Mouse (Mus musculus) heart, embryonic 14.5 days (tissue): ENCODE results near the gene Cirbp. TPM values are rescaled to one million over a fixed set of nuclear protein-coding genes. Genes with fewer than 3 reads are reported as not detected.

Experiments
- ATAC-seq: fragments of 200-750 bp; cut with Nextera tagmentation; 2 replicates; pipeline ENCODE4 v1.8.0; 2017; ENCODE audit warnings: low read depth, moderate TSS enrichment; ENCODE audit not compliant: insufficient number of reproducible peaks, insufficient read depth, low FRiP score
- H3K27ac ChIP-seq, 2 experiments: fragments of 200-500 bp in 1 of 2; fragments of 300-500 bp in 1 of 2; sonication (generic) in 1 of 2; replicated peaks in 1 of 2; 2 replicates each; pipeline ENCODE4 v1.5.1; 2012 to 2014; ENCODE audit warnings: low read depth in 2 of 2, low read length in 2 of 2, control low read depth in 1 of 2, mild to moderate bottlenecking in 1 of 2, mixed read lengths in 1 of 2; ENCODE audit not compliant: control insufficient read depth in 1 of 2, insufficient read depth in 1 of 2
- H3K27me3 ChIP-seq: fragments of 300-500 bp; sonication (generic); 2 replicates; pipeline ENCODE4 v1.6.1; 2014; ENCODE audit warnings: mild to moderate bottlenecking, low read length, control low read depth; ENCODE audit not compliant: control insufficient read depth, insufficient read depth
- H3K36me3 ChIP-seq: fragments of 300-500 bp; sonication (generic); 2 replicates; pipeline ENCODE4 v1.6.1; 2014; ENCODE audit warnings: mild to moderate bottlenecking, control low read depth, low read length, mixed read lengths; ENCODE audit not compliant: control insufficient read depth, insufficient read depth
- H3K4me1 ChIP-seq, 2 experiments: fragments of 200-500 bp in 1 of 2; fragments of 300-500 bp in 1 of 2; sonication (generic) in 1 of 2; 2 replicates each; pipeline ENCODE4 v1.6.1; 2012 to 2014; ENCODE audit warnings: low read length in 2 of 2, control low read depth in 1 of 2, mixed read lengths in 1 of 2; ENCODE audit not compliant: control insufficient read depth in 2 of 2, insufficient read depth in 2 of 2
- H3K4me2 ChIP-seq: fragments of 300-500 bp; sonication (generic); 2 replicates; pipeline ENCODE4 v1.6.1; 2014; ENCODE audit warnings: mild to moderate bottlenecking, low read length
- H3K4me3 ChIP-seq, 2 experiments: fragments of 200-500 bp in 1 of 2; fragments of 300-500 bp in 1 of 2; sonication (generic) in 1 of 2; 2 replicates each; pipeline ENCODE4 v1.5.1; 2012 to 2014; ENCODE audit warnings: low read length in 2 of 2, mild to moderate bottlenecking in 2 of 2, control low read depth in 1 of 2, low read depth in 1 of 2, moderate library complexity in 1 of 2; ENCODE audit not compliant: control insufficient read depth in 1 of 2, insufficient read depth in 1 of 2
- H3K9ac ChIP-seq: fragments of 300-500 bp; sonication (generic); 2 replicates; pipeline ENCODE4 v1.6.1; 2014; ENCODE audit warnings: mild to moderate bottlenecking, low read length
- H3K9me3 ChIP-seq: fragments of 300-500 bp; sonication (generic); 2 replicates; pipeline ENCODE4 v1.6.1; 2016; ENCODE audit warnings: low read length, control low read depth; ENCODE audit not compliant: control insufficient read depth
- WGBS: fragments of 180-500 bp; shearing (Covaris S2); extraction: QIAGEN DNeasy Blood & Tissue Kit; methylation state at CpG from one replicate; pipeline ENCODE4 v1.1.7; 2014; 5-methylcytosine and 5-hydroxymethylcytosine counted together
- polyA plus RNA-seq: library from polyadenylated mRNA; unstranded; fragments of >200 nt; fragmentation: Nextera tagmentation; extraction: Ambion mirVana; gene quantifications from 2 replicates; pipeline ENCODE4 v1.2.1, GENCODE M21; 2014

Cirbp gene
- polyA plus RNA-seq, 1 experiment from 2014 or later = 79.4 TPM

GRCm38 (mm10) chr10:80142530-80142925, 23.3 kb upstream of the Cirbp start:
- H3K4me3 ChIP-seq = peak overlapping the region; percentile 56 to 69
- peak overlapping the region; percentile 67 to 82 for H3K27ac ChIP-seq
- WGBS = 2% methylated on average over 15 of the region's 15 CpGs
- H3K27me3 ChIP-seq = peaks cover 8% of the 10 kb centered on the region
- ATAC-seq = no peak
- peaks cover 40% of the 10 kb centered on the region for H3K36me3 ChIP-seq
- peak overlapping the region; percentile 96 for H3K4me2 ChIP-seq
- peak overlapping the region; percentile 96 for H3K9ac ChIP-seq
- no peaks in the 10 kb centered on the region for H3K9me3 ChIP-seq
- H3K4me1 ChIP-seq = peaks cover 23 to 56% of the 10 kb centered on the region in 2 experiments

GRCm38 (mm10) chr10:80143664-80144063, 22.1 kb upstream of the Cirbp start:
- H3K4me2 ChIP-seq = peak overlapping the region; percentile 96; the same call in 1 of the 2 replicates
- H3K27me3 ChIP-seq = no peaks in the 10 kb centered on the region
- WGBS = 94% methylated on average over 7 of the region's 7 CpGs
- peaks cover 40% of the 10 kb centered on the region for H3K36me3 ChIP-seq
- peaks cover 19 to 49% of the 10 kb centered on the region in 2 experiments for H3K4me1 ChIP-seq
- H3K9ac ChIP-seq = no peak overlapping the region
- ATAC-seq = no peak
- no peak overlapping the region for H3K4me3 ChIP-seq
- H3K27ac ChIP-seq = no peak overlapping the region
- H3K9me3 ChIP-seq = no peaks in the 10 kb centered on the region

GRCm38 (mm10) chr10:80144159-80144558, 21.6 kb upstream of the Cirbp start:
- 91% methylated on average over 12 of the region's 12 CpGs for WGBS
- Histone ChIP-seq H3K4me2 (0 out of 2 replicates have a peak overlapping the region, but pooled peaks have one; percentile 96), H3K9me3 (no peaks in the 10 kb centered on the region), H3K27ac (no peak overlapping the region), H3K27me3 (no peaks in the 10 kb centered on the region), H3K36me3 (peaks cover 40% of the 10 kb centered on the region), H3K4me3 (no peak overlapping the region), H3K9ac (no peak overlapping the region), H3K4me1 (peaks cover 19 to 47% of the 10 kb centered on the region in 2 experiments)
- ATAC-seq = no peak

GRCm38 (mm10) chr10:80144864-80145838, 20.6 kb upstream of the Cirbp start:
- WGBS = 67% methylated on average over 20 of the region's 20 CpGs
- no peaks in the 10 kb centered on the region for H3K9me3 ChIP-seq
- ATAC-seq = no peak
- peaks cover 19 to 43% of the 10 kb centered on the region in 2 experiments for H3K4me1 ChIP-seq
- H3K27ac ChIP-seq = peak overlapping the region in 1 of 2 experiments; percentile 99; a peak in 1 of 4 replicates
- peaks cover 46% of the 10 kb centered on the region for H3K36me3 ChIP-seq
- no peaks in the 10 kb centered on the region for H3K27me3 ChIP-seq
- peak overlapping the region; percentile 99; the same call in 1 of the 2 replicates for H3K9ac ChIP-seq
- peak overlapping the region; percentile 25; the same call in 1 of the 2 replicates for H3K4me2 ChIP-seq
- H3K4me3 ChIP-seq = no peak overlapping the region

GRCm38 (mm10) chr10:80145896-80146295, 19.9 kb upstream of the Cirbp start:
- WGBS = 75% methylated on average over 6 of the region's 6 CpGs
- peaks cover 19 to 43% of the 10 kb centered on the region in 2 experiments for H3K4me1 ChIP-seq
- H3K4me2 ChIP-seq = peak overlapping the region; percentile 25
- peak overlapping the region; percentile 99 for H3K9ac ChIP-seq
- H3K9me3 ChIP-seq = no peaks in the 10 kb centered on the region
- no peaks in the 10 kb centered on the region for H3K27me3 ChIP-seq
- no peak overlapping the region for H3K4me3 ChIP-seq
- peaks cover 51% of the 10 kb centered on the region for H3K36me3 ChIP-seq
- H3K27ac ChIP-seq = peak overlapping the region in 1 of 2 experiments; percentile 99; a peak in 2 of 4 replicates
- ATAC-seq = no peak

GRCm38 (mm10) chr10:80146568-80147011, 19.2 kb upstream of the Cirbp start:
- H3K9ac ChIP-seq = peak overlapping the region; percentile 99
- ATAC-seq = no peak
- peak overlapping the region; percentile 99 for H3K27ac ChIP-seq
- H3K4me1 ChIP-seq = peaks cover 19 to 43% of the 10 kb centered on the region in 2 experiments
- WGBS = 51% methylated on average over 4 of the region's 4 CpGs
- H3K27me3 ChIP-seq = no peaks in the 10 kb centered on the region
- H3K36me3 ChIP-seq = peaks cover 58% of the 10 kb centered on the region
- peak overlapping the region; percentile 77; the same call in 1 of the 2 replicates for H3K4me2 ChIP-seq
- H3K9me3 ChIP-seq = no peaks in the 10 kb centered on the region
- H3K4me3 ChIP-seq = no peak overlapping the region

GRCm38 (mm10) chr10:80147146-80147718, 18.6 kb upstream of the Cirbp start:
- 35% methylated on average over 5 of the region's 5 CpGs for WGBS
- Histone ChIP-seq H3K4me1 (peaks cover 21 to 48% of the 10 kb centered on the region in 2 experiments), H3K4me2 (peak overlapping the region; percentile 77), H3K4me3 (peak overlapping the region; percentile 83 to 85; a peak in 2 of 4 replicates), H3K27me3 (no peaks in the 10 kb centered on the region), H3K36me3 (peaks cover 64% of the 10 kb centered on the region), H3K27ac (peak overlapping the region; percentile 99), H3K9me3 (no peaks in the 10 kb centered on the region), H3K9ac (peak overlapping the region; percentile 99)
- ATAC-seq = no peak
